Mouse (Mus musculus): ENCODE results near the gene Ate1. TPM values are rescaled to one million over a fixed set of nuclear protein-coding genes. Genes with fewer than 3 reads are reported as not detected.
"Not testable (repeated sequence)": the region's sequence is repeated elsewhere in the genome, so short reads cannot be mapped to it uniquely, and the experiment has no call there.

The Ate1 gene
- polyA plus RNA-seq, 1 experiment from 2014 or later: 117 TPM

GRCm38 (mm10) chr7:130546421-130546790 is 26.2 kb upstream of the Ate1 start:
- Histone ChIP-seq H3K27me3 (replicated peaks) (no peaks in the 10 kb centered on the region), H3K9me3 (no peaks in the 10 kb centered on the region), H3K27ac (peak overlapping the region; percentile 95), H3K4me1 (peaks cover 22% of the 10 kb centered on the region), H3K9ac (peak overlapping the region; percentile 85), H3K36me3 (replicated peaks) (0 out of 2 replicates have a peak, but pooled peaks cover 5% of the 10 kb centered on the region), H3K4me2 (peak overlapping the region; percentile 82), H3K4me3 (peak overlapping the region; percentile 79)
- 7% methylated on average over 7 of the region's 7 CpGs for WGBS
- no peak for ATAC-seq (replicated peaks)

GRCm38 (mm10) chr7:130545893-130546292 is 25.7 kb upstream of the Ate1 start:
- Histone ChIP-seq H3K27ac (peak overlapping the region; percentile 95; the same call in 1 of the 2 replicates), H3K9ac (peak overlapping the region; percentile 85; the same call in 1 of the 2 replicates), H3K27me3 (replicated peaks) (no peaks in the 10 kb centered on the region), H3K4me2 (peak overlapping the region; percentile 82), H3K36me3 (replicated peaks) (0 out of 2 replicates have a peak, but pooled peaks cover 6% of the 10 kb centered on the region), H3K4me1 (peaks cover 22% of the 10 kb centered on the region), H3K9me3 (no peaks in the 10 kb centered on the region), H3K4me3 (peak overlapping the region; percentile 79)
- no peak for ATAC-seq (replicated peaks)
- 54% methylated on average over 3 of the region's 3 CpGs for WGBS

GRCm38 (mm10) chr7:130545401-130545800 is 25.2 kb upstream of the Ate1 start:
- ATAC-seq (replicated peaks): no peak
- H3K27me3 ChIP-seq (replicated peaks): no peaks in the 10 kb centered on the region
- peak overlapping the region; percentile 82 for H3K4me2 ChIP-seq
- H3K4me1 ChIP-seq: peaks cover 22% of the 10 kb centered on the region
- peaks cover 7% of the 10 kb centered on the region; the same call in 1 of the 2 replicates for H3K36me3 ChIP-seq (replicated peaks)
- no peak overlapping the region for H3K4me3 ChIP-seq
- H3K9ac ChIP-seq: no peak overlapping the region
- H3K9me3 ChIP-seq: no peaks in the 10 kb centered on the region
- H3K27ac ChIP-seq: no peak overlapping the region
- 93% methylated on average over 5 of the region's 5 CpGs for WGBS

GRCm38 (mm10) chr7:130543181-130543580 is 23.0 kb upstream of the Ate1 start:
- Histone ChIP-seq H3K9me3 (no peaks in the 10 kb centered on the region), H3K4me3 (no peak overlapping the region), H3K9ac (no peak overlapping the region), H3K4me2 (no peak overlapping the region), H3K27me3 (replicated peaks) (no peaks in the 10 kb centered on the region), H3K36me3 (replicated peaks) (peaks cover 17% of the 10 kb centered on the region), H3K4me1 (peaks cover 22% of the 10 kb centered on the region), H3K27ac (no peak overlapping the region)
- WGBS: 97% methylated on average over 4 of the region's 4 CpGs
- ATAC-seq (replicated peaks): no peak

GRCm38 (mm10) chr7:130540176-130540575 is 20.0 kb upstream of the Ate1 start:
- 88% methylated on average over 7 of the region's 7 CpGs for WGBS
- H3K27ac ChIP-seq: no peak overlapping the region
- H3K4me1 ChIP-seq: peaks cover 5% of the 10 kb centered on the region
- H3K4me2 ChIP-seq: no peak overlapping the region
- H3K4me3 ChIP-seq: no peak overlapping the region
- ATAC-seq (replicated peaks): no peak
- H3K27me3 ChIP-seq (replicated peaks): no peaks in the 10 kb centered on the region
- H3K9me3 ChIP-seq: no peaks in the 10 kb centered on the region
- H3K36me3 ChIP-seq (replicated peaks): peaks cover 24% of the 10 kb centered on the region
- H3K9ac ChIP-seq: no peak overlapping the region

- WGBS: 81% methylated on average over 4 of the region's 4 CpGs
- ATAC-seq (replicated peaks): no peak
- Histone ChIP-seq H3K27me3 (replicated peaks) (no peaks in the 10 kb centered on the region), H3K9me3 (no peaks in the 10 kb centered on the region), H3K4me1 (no peaks in the 10 kb centered on the region), H3K27ac (no peak overlapping the region), H3K4me3 (no peak overlapping the region), H3K36me3 (replicated peaks) (peaks cover 23% of the 10 kb centered on the region), H3K4me2 (no peak overlapping the region), H3K9ac (no peak overlapping the region)
These were observed 16.9 kb upstream of the Ate1 start for GRCm38 (mm10) chr7:130537068-130537467.

- Histone ChIP-seq H3K36me3 (replicated peaks) (peaks cover 21% of the 10 kb centered on the region), H3K4me2 (no peak overlapping the region), H3K9ac (no peak overlapping the region), H3K9me3 (no peaks in the 10 kb centered on the region), H3K4me1 (no peaks in the 10 kb centered on the region), H3K27ac (no peak overlapping the region), H3K27me3 (replicated peaks) (no peaks in the 10 kb centered on the region), H3K4me3 (no peak overlapping the region)
- no peak for ATAC-seq (replicated peaks)
- WGBS: 88% methylated on average over 4 of the region's 4 CpGs
These were observed 15.0 kb upstream of the Ate1 start for GRCm38 (mm10) chr7:130535174-130535573.

GRCm38 (mm10) chr7:130533316-130534260 is 13.4 kb upstream of the Ate1 start:
- H3K27ac ChIP-seq: no peak overlapping the region
- no peaks in the 10 kb centered on the region for H3K27me3 ChIP-seq (replicated peaks)
- WGBS: 41% methylated on average over 24 of the region's 25 CpGs
- peak; percentile 63 for ATAC-seq (replicated peaks)
- H3K9ac ChIP-seq: no peak overlapping the region
- H3K4me3 ChIP-seq: no peak overlapping the region
- H3K9me3 ChIP-seq: no peaks in the 10 kb centered on the region
- H3K4me1 ChIP-seq: no peaks in the 10 kb centered on the region
- H3K36me3 ChIP-seq (replicated peaks): peaks cover 17% of the 10 kb centered on the region
- no peak overlapping the region for H3K4me2 ChIP-seq

- not testable (repeated sequence) for H3K9me3 ChIP-seq; H3K4me3 ChIP-seq; H3K27me3 ChIP-seq (replicated peaks); H3K27ac ChIP-seq; H3K36me3 ChIP-seq (replicated peaks); H3K9ac ChIP-seq; H3K4me1 ChIP-seq; H3K4me2 ChIP-seq; ATAC-seq (replicated peaks)
- 98% methylated on average over 15 of the region's 15 CpGs for WGBS
These were observed 11.0 kb upstream of the Ate1 start for GRCm38 (mm10) chr7:130531138-130531537.

- ATAC-seq (replicated peaks): no peak
- H3K27ac ChIP-seq: no peak overlapping the region
- H3K9me3 ChIP-seq: no peaks in the 10 kb centered on the region
- 86% methylated on average over 9 of the region's 9 CpGs for whole genome bisulfite sequencing
- no peaks in the 10 kb centered on the region for H3K4me1 ChIP-seq
- H3K4me2 ChIP-seq: no peak overlapping the region
- H3K9ac ChIP-seq: no peak overlapping the region
- H3K4me3 ChIP-seq: no peak overlapping the region
- H3K27me3 ChIP-seq (replicated peaks): no peaks in the 10 kb centered on the region
- peaks cover 6% of the 10 kb centered on the region; the same call in 1 of the 2 replicates for H3K36me3 ChIP-seq (replicated peaks)
These were observed 7.1 kb upstream of the Ate1 start for GRCm38 (mm10) chr7:130527306-130527705.

GRCm38 (mm10) chr7:130523451-130523850 is 3.3 kb upstream of the Ate1 start:
- Histone ChIP-seq H3K27ac (no peak overlapping the region), H3K4me3 (no peak overlapping the region), H3K9ac (no peak overlapping the region), H3K9me3 (no peaks in the 10 kb centered on the region), H3K36me3 (replicated peaks) (no peaks in the 10 kb centered on the region), H3K4me1 (peaks cover 5% of the 10 kb centered on the region), H3K4me2 (no peak overlapping the region), H3K27me3 (replicated peaks) (no peaks in the 10 kb centered on the region)
- ATAC-seq (replicated peaks): no peak
- 94% methylated on average over 8 of the region's 8 CpGs for WGBS

GRCm38 (mm10) chr7:130520812-130521422 is 748 bp upstream of the Ate1 start:
- ATAC-seq (replicated peaks): no peak
- Histone ChIP-seq H3K9me3 (no peaks in the 10 kb centered on the region), H3K4me3 (no peak overlapping the region), H3K27ac (no peak overlapping the region), H3K36me3 (replicated peaks) (no peaks in the 10 kb centered on the region), H3K4me2 (no peak overlapping the region), H3K9ac (no peak overlapping the region), H3K27me3 (replicated peaks) (no peaks in the 10 kb centered on the region), H3K4me1 (peaks cover 26% of the 10 kb centered on the region)
- 93% methylated on average over 14 of the region's 14 CpGs for WGBS
